Mouse (Mus musculus): ENCODE results near the gene Sync. TPM values are rescaled to one million over a fixed set of nuclear protein-coding genes. Genes with fewer than 3 reads are reported as not detected.

Sync gene
- total RNA-seq, 2 experiments from 2014 or later = 63.6 to 64.4 TPM

DNA sequence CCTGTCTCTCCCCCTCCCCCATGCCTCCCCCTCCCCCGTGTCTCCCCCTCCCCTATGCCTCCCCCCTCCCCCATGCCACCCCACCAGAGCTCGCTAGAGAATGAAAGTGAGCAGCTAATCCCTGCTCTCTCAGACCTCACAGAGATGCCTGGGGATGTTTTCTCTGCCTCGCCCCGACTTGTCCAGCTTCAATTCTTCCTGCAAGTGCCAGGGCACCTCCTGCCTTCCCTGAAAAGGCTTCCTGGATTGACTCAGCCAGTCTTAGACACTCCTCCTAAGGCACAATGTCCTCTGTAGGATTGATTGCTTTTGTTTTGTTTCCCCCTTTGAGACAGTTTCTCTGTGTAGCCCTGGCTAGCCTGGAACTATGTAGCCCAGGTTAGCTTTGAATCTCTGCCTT is 26.2 kb upstream of the Sync start, which contains the start of gene C77080:
TSS of gene C77080 (minus strand) at position 209 of the 400 bp plus-strand sequence.
- DNase-seq = no peak

DNA sequence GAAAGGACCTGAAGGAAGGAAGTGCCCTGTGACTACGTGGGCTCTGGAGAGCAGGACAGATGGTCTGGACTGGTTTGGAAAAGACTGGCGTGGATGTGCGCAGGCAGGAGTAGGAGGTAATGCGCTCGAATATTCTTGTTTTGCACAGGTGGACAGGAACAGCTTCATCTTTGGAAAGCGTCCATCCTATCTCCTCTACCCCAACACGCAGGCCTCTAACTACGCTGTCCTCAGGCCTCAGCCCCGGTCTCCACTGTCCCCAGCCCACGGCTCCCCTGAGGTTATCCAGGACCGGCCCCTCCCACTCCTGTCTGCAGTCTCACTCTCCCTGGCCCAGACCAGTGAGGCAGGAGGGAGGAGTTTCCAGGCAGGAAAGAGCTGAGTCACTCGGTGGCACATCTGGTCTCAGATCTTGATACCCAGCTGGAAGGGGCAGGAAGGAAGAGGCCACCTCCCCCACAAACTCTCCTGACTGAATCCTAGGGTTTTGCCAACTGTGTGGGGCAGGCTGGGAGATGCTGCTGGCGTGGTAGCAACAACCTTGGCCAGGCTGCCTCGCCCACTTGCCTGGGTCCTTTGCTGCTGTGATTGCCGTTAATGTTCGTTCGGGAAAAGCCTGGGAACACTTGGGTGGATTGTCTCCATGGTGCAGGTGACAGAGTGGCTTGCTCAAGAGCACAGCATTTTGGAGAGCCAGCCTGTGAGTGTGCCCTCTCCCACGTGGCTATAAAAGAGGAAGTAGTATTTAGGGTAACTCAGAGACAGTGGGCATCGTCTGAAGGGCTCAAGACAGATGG is 24.0 kb upstream of the Sync start:
- DNase-seq = no peak

DNA sequence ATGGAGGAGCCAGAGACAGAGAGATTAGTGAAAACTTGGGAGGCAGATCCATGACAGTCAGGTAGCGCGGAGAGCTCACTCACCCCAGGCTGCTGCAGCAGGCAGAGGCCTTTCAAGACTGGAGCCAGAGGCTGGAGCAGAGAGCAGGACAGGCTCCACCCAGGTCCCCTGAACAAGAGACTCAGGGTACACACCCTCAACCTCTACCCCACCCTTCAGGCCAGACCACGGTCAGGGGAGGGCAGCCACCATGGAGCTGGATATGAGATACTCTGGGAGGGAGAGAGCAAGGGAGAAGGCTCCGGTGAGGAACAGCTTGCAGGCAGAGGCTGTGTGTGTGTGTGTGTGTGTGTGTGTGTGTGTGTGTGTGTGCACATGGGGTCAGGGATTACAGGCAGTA is 21.2 kb upstream of the Sync start:
- no peak for DNase-seq

DNA sequence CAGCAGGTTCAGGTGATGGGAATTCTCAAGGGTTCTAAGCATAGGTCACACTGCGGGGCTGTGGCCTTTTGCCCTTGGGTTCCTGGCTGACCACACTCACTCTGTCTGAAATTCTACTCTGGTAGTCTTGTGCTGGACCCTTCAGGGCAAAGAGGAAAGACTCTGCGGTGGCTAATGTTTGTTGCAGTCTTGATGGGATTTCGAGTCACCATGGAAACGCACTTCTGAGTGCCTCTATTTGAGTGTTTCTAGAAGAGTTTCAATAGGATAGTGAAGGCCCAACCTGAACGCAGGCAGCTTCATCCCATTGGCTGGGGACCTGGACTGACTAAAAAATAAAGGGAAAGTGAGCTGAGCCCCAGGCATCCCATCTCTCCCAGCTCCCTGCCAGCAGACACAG is 20.6 kb upstream of the Sync start:
- no peak for DNase-seq

DNA sequence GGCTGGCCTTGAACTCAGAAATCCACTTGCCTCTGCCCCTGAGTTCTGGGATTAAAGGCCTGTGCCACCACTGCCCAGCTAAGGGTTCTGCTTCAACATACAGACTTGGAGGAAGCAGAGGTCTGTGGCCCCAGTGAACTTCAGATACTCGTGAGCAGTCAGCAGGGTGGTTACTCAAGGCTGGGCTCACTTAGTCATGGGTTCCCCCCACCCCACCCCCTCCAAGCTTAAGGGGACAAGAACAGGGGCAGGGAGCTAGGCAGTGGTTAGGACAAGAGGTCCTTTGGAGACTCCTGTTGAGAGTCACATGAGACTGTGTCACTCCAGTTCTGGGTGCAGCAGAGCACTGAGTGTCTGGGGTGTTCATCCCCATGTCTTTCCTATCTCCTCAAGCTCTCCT is 18.7 kb upstream of the Sync start:
- DNase-seq = no peak

DNA sequence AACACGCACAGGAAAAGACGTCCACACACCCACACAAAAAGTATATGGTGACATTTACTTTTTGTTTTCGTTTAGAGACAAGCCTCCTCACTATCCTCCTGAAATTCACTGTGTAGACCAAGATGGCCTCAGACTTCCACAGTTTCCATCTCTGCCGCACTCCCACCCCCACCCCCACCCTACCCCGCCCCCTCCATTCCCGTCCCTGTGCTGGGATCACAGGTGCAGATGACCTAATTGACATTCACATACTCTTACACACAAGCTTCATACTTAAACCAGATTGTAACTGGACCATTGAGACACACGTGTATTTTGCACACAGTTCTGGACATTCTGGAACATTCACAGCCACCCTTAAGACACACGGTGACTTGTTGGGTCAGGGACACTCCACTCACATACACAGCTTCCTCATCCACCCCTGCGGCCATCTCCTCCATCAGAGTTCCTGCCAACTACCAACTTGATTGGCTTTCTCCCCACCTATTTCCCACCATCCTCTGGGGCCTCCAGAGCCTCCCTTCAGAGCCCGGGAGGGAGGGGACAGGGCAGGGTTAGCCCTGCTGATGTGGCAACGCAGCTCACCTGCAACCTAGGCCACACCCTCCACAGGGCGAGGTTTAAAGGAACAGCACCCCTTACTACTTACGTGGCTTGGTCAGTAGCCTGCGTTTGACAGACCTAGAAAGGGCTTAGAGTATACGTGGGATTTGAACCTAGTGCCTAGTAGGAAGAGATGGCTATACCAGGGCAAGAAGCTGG is 15.2 kb upstream of the Sync start:
- no peak for DNase-seq

GRCm38 (mm10) chr4:129272756-129273046 is 14.7 kb upstream of the Sync start:
- peak; percentile 44 for DNase-seq

DNA sequence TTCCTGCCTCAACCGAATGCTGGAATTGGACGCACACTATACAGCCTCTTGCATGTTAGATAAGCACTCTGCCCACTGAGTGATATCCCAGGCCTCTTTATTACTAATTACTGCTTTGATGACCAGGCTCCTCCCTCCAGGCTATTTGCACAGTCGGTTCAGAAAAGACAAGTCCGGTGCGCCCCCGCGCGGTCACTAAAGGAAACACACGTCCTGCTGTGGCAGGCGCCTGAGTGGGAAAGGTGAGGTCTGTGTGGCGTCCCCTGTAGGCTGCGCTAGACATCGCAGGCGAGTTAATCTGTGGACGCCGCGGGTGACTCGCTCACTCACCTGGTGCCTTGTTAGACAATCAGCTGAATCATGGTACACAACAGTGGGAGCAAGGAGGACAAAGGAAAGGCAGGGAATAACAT is 11.0 kb upstream of the Sync start:
- peak; percentile 98 for DNase-seq

- DNase-seq = no peak
Measured at GRCm38 (mm10) chr4:129282786-129283185, 4.6 kb upstream of the Sync start.

DNA sequence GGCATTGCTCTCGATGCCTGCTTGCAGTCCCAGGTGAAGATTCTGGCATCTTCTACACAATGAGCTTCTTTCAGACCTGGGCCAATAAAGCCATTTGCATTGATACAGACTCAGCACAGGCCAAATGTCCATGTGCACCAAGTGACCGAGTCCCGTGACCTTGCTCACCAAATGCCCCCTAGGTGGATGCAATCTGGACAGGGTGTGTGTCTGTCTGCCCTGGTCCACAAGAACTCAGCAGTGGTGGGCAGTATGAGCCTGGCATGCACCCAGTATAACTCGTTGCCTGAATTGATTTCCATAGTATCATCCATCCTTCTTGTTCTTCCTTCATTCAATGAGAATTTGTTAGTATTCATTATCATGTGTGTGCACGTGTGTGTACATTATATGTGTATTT is 4.2 kb upstream of the Sync start:
- no peak for DNase-seq

DNA sequence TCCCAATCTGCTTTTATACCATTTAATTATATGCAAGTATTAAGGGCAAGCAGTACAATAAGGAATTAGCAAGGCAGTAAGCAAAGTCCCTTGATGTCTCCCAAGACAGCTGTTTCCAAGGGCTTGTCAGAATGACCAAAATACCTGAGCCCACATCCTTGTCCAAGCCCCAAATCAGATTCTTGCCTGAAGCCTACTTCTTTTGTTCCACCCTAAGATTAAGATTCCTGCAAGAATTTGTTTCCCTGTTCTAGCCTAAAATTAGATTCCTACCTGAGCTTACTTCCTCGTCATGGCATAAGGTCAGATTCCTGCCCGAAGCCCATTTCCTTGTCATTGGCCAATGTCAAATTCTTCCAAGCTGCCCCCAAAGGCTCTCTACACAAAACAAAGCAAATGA is 2.7 kb upstream of the Sync start:
- no peak for DNase-seq

DNA sequence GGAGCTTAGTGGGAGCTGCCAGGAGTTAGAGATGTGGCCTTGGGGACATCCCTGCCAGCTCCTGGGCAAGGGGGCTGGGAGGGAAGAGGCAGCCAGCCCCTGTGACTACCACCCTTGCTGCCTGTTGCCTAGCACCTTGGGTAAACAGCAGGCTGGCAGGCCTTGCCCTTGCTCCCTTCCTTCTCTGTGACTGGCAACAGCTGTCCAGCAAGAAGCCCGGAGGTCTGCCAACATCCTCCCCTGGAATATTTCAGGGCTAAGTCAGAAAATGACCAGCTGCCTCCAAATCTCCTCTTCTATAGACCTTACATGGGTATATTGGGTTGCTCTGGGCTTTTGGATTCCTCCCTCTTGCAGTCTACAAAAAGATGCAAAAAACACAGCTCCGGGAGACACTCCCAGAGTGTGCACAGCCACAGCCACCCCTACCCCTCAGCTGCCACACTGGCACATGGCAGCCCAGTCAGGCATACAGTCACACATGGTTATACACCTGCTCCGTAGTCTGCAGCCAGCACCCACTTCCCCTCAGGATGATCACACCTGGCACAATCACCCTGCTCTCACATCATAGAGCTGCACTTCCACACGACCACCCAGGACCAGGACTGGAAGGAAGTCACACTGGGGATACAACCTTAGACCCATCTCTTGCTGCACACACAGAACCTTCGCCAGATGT is 1.3 kb upstream of the Sync start:
- peak; percentile 47 for DNase-seq

DNA sequence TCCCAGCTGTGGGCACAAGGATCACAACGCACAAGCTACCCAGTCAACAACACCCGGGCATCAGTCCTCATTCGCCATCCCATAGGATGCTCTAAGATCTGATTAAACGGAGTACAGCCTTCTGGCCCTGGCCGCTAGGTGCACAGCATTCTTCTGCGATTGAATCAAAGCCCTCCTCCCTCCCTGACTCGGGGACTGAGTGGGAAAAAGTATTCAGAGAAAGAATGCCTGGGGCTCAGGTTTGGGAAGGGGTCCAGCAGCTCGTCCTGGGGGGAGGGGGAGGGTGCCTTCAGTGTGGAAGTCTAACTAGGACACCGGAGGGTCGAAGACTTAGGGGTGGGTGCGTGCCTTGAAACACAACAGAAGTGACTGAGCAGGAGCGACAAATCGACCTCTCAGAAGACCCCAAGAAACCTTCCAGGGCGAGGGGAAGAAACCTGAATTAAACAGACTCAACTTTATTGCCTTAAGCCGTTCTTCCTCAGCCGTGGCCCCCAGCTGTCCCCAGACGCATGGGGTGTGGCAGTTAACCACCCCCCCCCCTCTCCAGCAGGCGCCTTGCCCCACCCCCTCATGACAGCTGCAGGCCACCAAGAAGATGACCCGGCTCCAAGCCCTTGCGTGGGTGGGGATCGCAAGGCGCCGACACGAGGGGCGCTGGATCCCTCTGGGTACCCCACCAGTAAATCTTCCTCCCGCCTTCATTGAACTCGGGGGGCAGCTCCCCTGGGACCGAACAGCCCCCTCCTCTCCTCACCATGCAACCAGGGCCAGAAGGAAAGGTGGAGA is 540 bp upstream of the Sync start:
- peak; percentile 62 for DNase-seq

DNA sequence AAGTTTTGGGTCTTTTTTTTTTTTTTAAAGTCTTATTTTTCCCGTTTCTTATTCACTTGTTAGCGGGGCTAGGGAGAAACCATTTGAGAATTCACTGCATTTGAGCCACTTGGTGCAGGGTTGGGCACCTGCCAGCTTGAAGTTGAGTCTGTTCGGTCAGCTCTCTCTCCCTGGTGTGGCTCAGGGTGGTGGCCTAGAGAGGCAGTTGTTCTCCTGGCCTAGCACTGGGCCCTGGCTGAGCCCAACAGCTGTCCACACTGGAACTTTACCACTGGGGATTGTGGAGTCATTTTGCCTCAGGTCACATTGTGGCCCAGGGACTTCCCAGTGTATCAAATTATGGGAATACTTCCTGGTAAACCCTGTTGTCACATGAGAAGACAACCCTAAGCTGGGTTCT is 650 bp downstream of the Sync start:
- DNase-seq = peak; percentile 72

- DNase-seq = no peak
Measured at GRCm38 (mm10) chr4:129289671-129290070, 2.3 kb downstream of the Sync start.

- DNase-seq = no peak
Measured at GRCm38 (mm10) chr4:129292831-129293230, 5.4 kb downstream of the Sync start.

DNA sequence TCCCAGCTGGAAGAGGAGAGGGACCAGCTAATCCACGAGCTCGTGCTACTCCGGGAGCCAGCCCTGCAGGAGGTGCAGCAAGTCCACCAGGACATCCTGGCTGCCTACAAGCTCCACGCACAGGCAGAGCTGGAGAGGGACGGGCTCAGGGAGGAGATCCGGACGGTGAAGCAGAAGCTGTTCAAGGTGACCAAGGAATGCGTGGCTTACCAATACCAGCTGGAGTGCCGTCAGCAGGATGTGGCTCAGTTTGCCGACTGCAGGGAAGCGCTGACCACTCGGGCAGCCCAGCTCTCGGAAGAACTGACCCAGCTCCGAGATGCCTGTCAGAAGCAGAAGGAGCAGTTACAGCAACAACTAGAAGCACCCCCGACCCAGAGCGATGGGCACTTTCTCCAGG is 6.3 kb downstream of the Sync start:
- DNase-seq = no peak

GRCm38 (mm10) chr4:129295188-129295587 is 7.8 kb downstream of the Sync start:
- DNase-seq = no peak

GRCm38 (mm10) chr4:129296066-129296465 is 8.6 kb downstream of the Sync start:
- no peak for DNase-seq

DNA sequence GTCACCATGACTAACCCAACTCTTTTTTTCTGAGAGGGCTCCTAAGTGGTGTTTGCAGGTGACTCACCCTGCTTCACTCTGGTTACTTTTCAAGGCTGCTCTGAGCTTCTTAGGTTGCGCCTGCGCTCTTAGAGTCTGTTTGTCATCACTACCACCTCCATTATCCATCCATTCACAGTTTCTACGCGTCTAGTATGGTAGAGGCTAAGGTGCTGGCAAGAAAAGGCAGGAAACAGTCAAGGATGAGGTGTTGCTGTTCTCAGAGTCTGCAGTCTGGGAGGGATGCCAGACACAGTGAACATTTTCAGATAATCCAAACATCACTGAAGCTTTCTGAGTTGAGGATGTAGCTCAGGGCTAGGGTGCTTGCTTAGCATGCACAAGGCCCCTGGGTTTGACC is 10.3 kb downstream of the Sync start:
- DNase-seq = no peak

- no peak for DNase-seq
Measured at GRCm38 (mm10) chr4:129299121-129299520, 11.7 kb downstream of the Sync start.

GRCm38 (mm10) chr4:129303401-129303800 is 16.0 kb downstream of the Sync start:
- DNase-seq = no peak

DNA sequence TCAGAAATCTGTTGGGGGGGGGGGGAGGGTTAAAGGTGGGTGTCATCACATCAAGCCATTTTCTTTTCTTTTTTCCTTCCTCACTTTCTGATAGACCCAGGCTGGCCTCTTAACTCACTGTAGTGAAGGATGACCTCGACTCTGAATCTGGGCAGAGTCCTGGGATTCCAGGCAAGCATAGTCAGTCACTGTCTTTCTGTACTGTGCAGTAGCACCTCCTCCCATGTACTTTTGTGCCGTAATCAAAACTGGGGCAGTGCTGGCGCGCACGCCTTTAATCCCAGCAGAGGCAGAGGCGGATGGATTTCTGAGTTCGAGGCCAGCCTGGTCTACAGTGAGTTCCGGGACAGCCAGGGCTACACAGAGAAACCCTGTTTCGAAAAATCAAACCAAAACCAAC is 16.4 kb downstream of the Sync start:
- no peak for DNase-seq

Measured in gastrocnemius, postnatal 10 days (tissue).